Mouse (Mus musculus) liver, embryonic 14.5 days (tissue): ENCODE data around the gene Tpx2. TPM values are rescaled to one million over a fixed set of nuclear protein-coding genes. Genes with fewer than 3 reads are reported as not detected.
A peak's percentile ranks its signal among the peaks of the same experiment; 100 is the strongest.

ENCODE experiments used
- ATAC-seq: fragments of 200-750 bp; cut with Nextera tagmentation; 2 replicates; pipeline ENCODE4 v1.8.0; 2017; ENCODE audit warnings: moderate number of reproducible peaks, mild to moderate bottlenecking, moderate library complexity; ENCODE audit not compliant: insufficient read depth
- DNase-seq, 3 experiments: peaks; one replicate each; pipeline ENCODE4 v3.0.0-alpha.2; 2012 to 2013; ENCODE audit warnings: low read depth in 3 of 3, low spot score in 3 of 3
- H3K27ac ChIP-seq: fragments of 300-500 bp; sonication (generic); 2 replicates; pipeline ENCODE4 v1.5.1; 2014; ENCODE audit warnings: moderate library complexity, mild to moderate bottlenecking, control low read depth, inconsistent platforms
- H3K27me3 ChIP-seq: fragments of 300-500 bp; sonication (generic); 2 replicates; pipeline ENCODE4 v1.6.1; 2014; ENCODE audit warnings: mild to moderate bottlenecking, low read length, moderate library complexity; ENCODE audit not compliant: control insufficient read depth, insufficient read depth
- H3K36me3 ChIP-seq: fragments of 300-500 bp; sonication (generic); replicated peaks from 2 replicates; pipeline ENCODE4 v1.6.1; 2014; ENCODE audit warnings: low read depth; ENCODE audit not compliant: control insufficient read depth, insufficient read depth
- H3K4me1 ChIP-seq, 2 experiments: fragments of 200-500 bp in 1 of 2; fragments of 300-500 bp in 1 of 2; sonication (generic) in 1 of 2; replicated peaks; 2 replicates each; pipeline ENCODE4 v1.6.1; 2012 to 2014; ENCODE audit warnings: antibody characterized with exemption in 1 of 2, inconsistent platforms in 1 of 2, low read length in 1 of 2; ENCODE audit not compliant: control insufficient read depth in 2 of 2, insufficient read depth in 2 of 2
- H3K4me2 ChIP-seq: fragments of 300-500 bp; sonication (generic); 2 replicates; pipeline ENCODE4 v1.6.1; 2014; ENCODE audit warnings: low read depth, mild to moderate bottlenecking, control low read depth, moderate library complexity
- H3K4me3 ChIP-seq, 2 experiments: fragments of 200-500 bp in 1 of 2; fragments of 300-500 bp in 1 of 2; sonication (generic) in 1 of 2; 2 replicates each; pipeline ENCODE4 v1.5.1; 2012 to 2014; ENCODE audit warnings: low read depth in 2 of 2, low read length in 2 of 2, mild to moderate bottlenecking in 2 of 2, control low read depth in 1 of 2, inconsistent platforms in 1 of 2, moderate library complexity in 1 of 2; ENCODE audit not compliant: insufficient read depth in 1 of 2
- H3K9ac ChIP-seq: fragments of 300-500 bp; sonication (generic); replicated peaks from 2 replicates; pipeline ENCODE4 v1.6.1; 2014; ENCODE audit warnings: mild to moderate bottlenecking, control low read depth, moderate library complexity
- H3K9me3 ChIP-seq: fragments of 300-500 bp; sonication (generic); 2 replicates; pipeline ENCODE4 v1.6.1; 2016; ENCODE audit warnings: low read length, mixed read lengths; ENCODE audit not compliant: control insufficient read depth
- CTCF ChIP-seq: IDR thresholded peaks from 2 replicates; pipeline ENCODE4 v1.5.1; 2016; ENCODE audit warnings: antibody characterized with exemption, low read depth, control low read depth
- EP300 ChIP-seq: IDR thresholded peaks from 2 replicates; pipeline ENCODE4 v1.6.1; 2016; ENCODE audit warnings: antibody characterized with exemption, low read depth
- WGBS: fragments of 180-500 bp; shearing (Covaris S2); extraction: QIAGEN DNeasy Blood & Tissue Kit; methylation state at CpG from one replicate; pipeline ENCODE4 v1.1.7; 2014; ENCODE audit not compliant: insufficient replicate concordance; 5-methylcytosine and 5-hydroxymethylcytosine counted together
- polyA plus RNA-seq, 2 experiments: library from polyadenylated mRNA; depleted of rRNA in 1 of 2; stranded (reverse) in 1 of 2; unstranded in 1 of 2; fragments of >200 nt; fragmentation: Nextera tagmentation in 1 of 2; extraction: Ambion mirVana in 1 of 2; gene quantifications; 2 replicates each; pipeline versions ENCODE4 v1.2.1 to v1.2.3; 2012 to 2014

Tpx2 gene
- polyA plus RNA-seq, 2 experiments = 47.1 to 80.9 TPM

GRCm38 (mm10) chr2:152811336-152812165 lies 36.2 kb upstream of the Tpx2 start:
- Histone ChIP-seq H3K27me3 (no peaks in the 10 kb centered on the region), H3K9me3 (no peaks in the 10 kb centered on the region), H3K36me3 (peaks cover 22% of the 10 kb centered on the region), H3K9ac (peak overlapping the region; percentile 52), H3K4me1 (peaks cover 86 to 92% of the 10 kb centered on the region in 2 experiments), H3K27ac (peak overlapping the region; percentile 100), H3K4me3 (peak overlapping the region; percentile 15 to 41; a peak in 3 of 4 replicates), H3K4me2 (peak overlapping the region; percentile 65)
- DNase-seq (peak; percentile 86 to 90 (median 89)), ATAC-seq (peak; percentile 78)
- TF ChIP-seq EP300 (peak; percentile 97), CTCF (no peak)
- WGBS = 54% methylated on average over 3 of the region's 3 CpGs

- Histone ChIP-seq H3K4me1 (peaks cover 94 to 96% of the 10 kb centered on the region in 2 experiments), H3K36me3 (peaks cover 20% of the 10 kb centered on the region), H3K9me3 (no peaks in the 10 kb centered on the region), H3K27ac (peak overlapping the region; percentile 100), H3K9ac (peak overlapping the region; percentile 69), H3K27me3 (no peaks in the 10 kb centered on the region), H3K4me3 (no peak overlapping the region), H3K4me2 (peak overlapping the region; percentile 65)
- ATAC-seq = no peak
- TF ChIP-seq EP300 (no peak), CTCF (no peak)
- no peak for DNase-seq
- WGBS = 77% methylated on average over 1 of the region's 1 CpGs
Observed at GRCm38 (mm10) chr2:152813232-152813631, 34.5 kb upstream of the Tpx2 start.

- Histone ChIP-seq H3K27ac (peak overlapping the region; percentile 100), H3K4me1 (peaks cover 96% of the 10 kb centered on the region in 2 experiments), H3K4me2 (peak overlapping the region; percentile 65), H3K9me3 (no peaks in the 10 kb centered on the region), H3K9ac (peak overlapping the region; percentile 78), H3K27me3 (no peaks in the 10 kb centered on the region), H3K4me3 (peak overlapping the region; percentile 10 to 28; a peak in 3 of 4 replicates), H3K36me3 (peaks cover 23% of the 10 kb centered on the region)
- WGBS = 9% methylated on average over 6 of the region's 6 CpGs
- peak; percentile 84 to 88 (median 84) for DNase-seq
- peak; percentile 98 for TF ChIP-seq EP300
- no peak for TF ChIP-seq CTCF
- peak; percentile 77 for ATAC-seq
Observed at GRCm38 (mm10) chr2:152814213-152814874, 33.4 kb upstream of the Tpx2 start.

GRCm38 (mm10) chr2:152815879-152816656 lies 31.7 kb upstream of the Tpx2 start:
- no peaks in the 10 kb centered on the region for H3K9me3 ChIP-seq
- H3K4me3 ChIP-seq = peak overlapping the region in 1 of 2 experiments; percentile 9; a peak in 3 of 4 replicates
- TF ChIP-seq CTCF (no peak), EP300 (no peak)
- peak overlapping the region; percentile 100 for H3K27ac ChIP-seq
- no peaks in the 10 kb centered on the region for H3K27me3 ChIP-seq
- H3K4me1 ChIP-seq = peaks cover 87 to 88% of the 10 kb centered on the region in 2 experiments
- peaks cover 35% of the 10 kb centered on the region for H3K36me3 ChIP-seq
- ATAC-seq = peak; percentile 40
- peak; percentile 56 to 66 (median 59) for DNase-seq
- H3K9ac ChIP-seq = peak overlapping the region; percentile 78
- peak overlapping the region; percentile 65 for H3K4me2 ChIP-seq
- WGBS = 50% methylated on average over 7 of the region's 7 CpGs
